Mouse (Mus musculus) ES-Bruce4 (cell line): ENCODE results near the gene Mad1l1. TPM values are rescaled to one million over a fixed set of nuclear protein-coding genes. Genes with fewer than 3 reads are reported as not detected.
A peak's percentile ranks its signal among the peaks of the same experiment; 100 is the strongest.

ENCODE experiments used
- H3K27ac ChIP-seq: 2 replicates; pipeline ENCODE4 v1.5.1; 2012; ENCODE audit warnings: low read length, inconsistent platforms; ENCODE audit not compliant: insufficient read depth
- H3K27me3 ChIP-seq: 2 replicates; pipeline ENCODE4 v1.6.1; 2012; ENCODE audit warnings: mild to moderate bottlenecking, low read length, inconsistent platforms; ENCODE audit not compliant: control insufficient read depth, poor library complexity, insufficient read depth, severe bottlenecking
- H3K36me3 ChIP-seq: 2 replicates; pipeline ENCODE4 v1.6.1; 2012; ENCODE audit warnings: inconsistent platforms, mild to moderate bottlenecking, low read length, moderate library complexity; ENCODE audit not compliant: control insufficient read depth, poor library complexity, insufficient read depth, severe bottlenecking
- H3K4me1 ChIP-seq: one replicate; pipeline ENCODE4 v1.8.1; 2011; ENCODE audit warnings: low read length; ENCODE audit not compliant: control insufficient read depth, insufficient read depth
- H3K4me3 ChIP-seq: 2 replicates; pipeline ENCODE4 v1.5.1; 2011; ENCODE audit warnings: low read depth, mild to moderate bottlenecking, low read length
- H3K9ac ChIP-seq: 2 replicates; pipeline ENCODE4 v1.6.1; 2012; ENCODE audit warnings: low read depth, mild to moderate bottlenecking, inconsistent platforms; ENCODE audit not compliant: poor library complexity, severe bottlenecking
- H3K9me3 ChIP-seq: replicated peaks from 2 replicates; pipeline ENCODE4 v1.6.1; 2012; ENCODE audit warnings: mild to moderate bottlenecking, low read length, inconsistent platforms; ENCODE audit not compliant: control insufficient read depth, poor library complexity, insufficient read depth, severe bottlenecking
- CTCF ChIP-seq: IDR thresholded peaks from one replicate; pipeline ENCODE4 v1.8.1; 2011; ENCODE audit warnings: low read depth, low read length
- EP300 ChIP-seq: IDR thresholded peaks from 2 replicates; pipeline ENCODE4 v1.6.1; 2011; ENCODE audit warnings: low read depth, low read length; ENCODE audit not compliant: insufficient read depth
- POLR2A ChIP-seq: IDR thresholded peaks from one replicate; pipeline ENCODE4 v1.8.1; 2011; ENCODE audit warnings: low read length; ENCODE audit not compliant: insufficient read depth
- polyA plus RNA-seq: library from polyadenylated mRNA; stranded (reverse); fragments of >200 nt; gene quantifications from 2 replicates; pipeline ENCODE4 v1.2.4, GENCODE M21; 2011; ENCODE audit warnings: low read depth; ENCODE audit not compliant: missing spikeins, insufficient read depth, insufficient read length

The Mad1l1 gene
- polyA plus RNA-seq, 1 experiment = 25.4 TPM

DNA sequence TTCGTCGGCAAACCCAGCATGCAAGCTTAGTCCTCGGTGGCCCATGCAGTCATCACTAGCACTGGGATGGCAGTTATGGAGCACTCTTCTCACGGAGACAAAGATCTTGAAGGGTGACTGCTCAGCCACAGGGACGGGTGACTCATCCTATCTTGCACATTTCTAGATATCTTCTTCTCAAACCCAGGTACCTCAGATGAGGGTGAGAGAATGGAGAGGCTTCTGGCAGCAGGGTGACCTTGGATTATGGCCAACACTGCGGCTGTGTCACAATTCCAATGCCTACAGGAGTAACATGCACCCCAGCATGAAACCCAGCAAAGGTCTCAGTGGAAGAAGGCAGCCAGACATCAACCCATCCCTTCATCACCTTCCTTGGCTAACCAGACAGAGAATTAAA, 154.3 kb downstream of the Mad1l1 start:
- H3K9ac ChIP-seq = no peak overlapping the region
- no peaks in the 10 kb centered on the region for H3K9me3 ChIP-seq
- H3K4me3 ChIP-seq = no peak overlapping the region
- H3K27me3 ChIP-seq = no peaks in the 10 kb centered on the region
- H3K4me1 ChIP-seq = no peaks in the 10 kb centered on the region
- TF ChIP-seq POLR2A (no peak), CTCF (no peak), EP300 (no peak)
- no peak overlapping the region for H3K27ac ChIP-seq
- H3K36me3 ChIP-seq = no peaks in the 10 kb centered on the region

- Histone ChIP-seq H3K9ac (no peak overlapping the region), H3K4me1 (peaks cover under 1% of the 10 kb centered on the region), H3K4me3 (no peak overlapping the region), H3K9me3 (no peaks in the 10 kb centered on the region), H3K27me3 (no peaks in the 10 kb centered on the region), H3K27ac (no peak overlapping the region), H3K36me3 (no peaks in the 10 kb centered on the region)
- TF ChIP-seq EP300 = no peak
Observed at GRCm38 (mm10) chr5:140163947-140164346, 157.4 kb downstream of the Mad1l1 start.

DNA sequence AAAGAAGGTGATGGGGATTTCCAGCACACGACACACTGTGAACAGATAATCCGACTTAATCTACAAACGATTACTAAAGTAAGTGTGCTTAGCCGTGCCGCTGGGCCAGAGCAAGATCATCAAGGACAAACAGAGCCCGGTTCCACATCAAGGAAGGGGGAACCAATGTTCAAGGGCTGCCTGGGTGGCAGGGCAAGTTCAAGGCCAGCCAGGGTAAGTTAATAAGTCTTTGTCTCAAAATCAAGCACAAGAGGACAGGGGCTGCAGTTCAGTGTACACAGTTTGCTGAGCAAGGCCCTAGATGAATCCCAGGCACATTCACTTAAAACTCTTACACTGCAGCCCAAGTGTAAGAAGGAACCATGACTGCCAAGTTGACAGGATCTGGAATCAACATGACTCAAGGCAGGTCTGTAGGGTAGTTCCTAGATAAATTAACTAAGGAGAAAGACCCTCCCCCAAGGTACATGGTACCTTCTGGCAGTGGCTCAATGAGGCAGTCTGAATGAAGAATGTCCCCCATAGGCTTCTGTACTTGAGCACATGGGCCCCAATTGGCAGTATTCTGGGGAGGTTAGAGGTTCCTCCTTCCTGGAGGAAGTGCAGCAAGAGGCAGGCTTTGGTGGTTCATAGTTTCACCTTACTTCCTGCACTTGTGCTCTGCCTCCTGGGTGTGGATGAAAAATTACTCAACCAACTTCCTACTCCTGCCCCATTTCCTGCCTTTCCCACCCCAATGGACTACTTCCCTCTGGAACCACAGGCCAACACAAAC, 159.1 kb downstream of the Mad1l1 start:
- TF ChIP-seq CTCF (no peak), POLR2A (no peak), EP300 (no peak)
- Histone ChIP-seq H3K36me3 (no peaks in the 10 kb centered on the region), H3K4me3 (no peak overlapping the region), H3K27me3 (no peaks in the 10 kb centered on the region), H3K9ac (no peak overlapping the region), H3K9me3 (no peaks in the 10 kb centered on the region), H3K27ac (no peak overlapping the region), H3K4me1 (peaks cover 5% of the 10 kb centered on the region)

- H3K27ac ChIP-seq = peak overlapping the region; percentile 39
- TF ChIP-seq EP300 = no peak
- no peak for TF ChIP-seq CTCF
- no peak for TF ChIP-seq POLR2A
- H3K36me3 ChIP-seq = no peaks in the 10 kb centered on the region
- H3K4me3 ChIP-seq = no peak overlapping the region
- H3K9ac ChIP-seq = no peak overlapping the region
- no peaks in the 10 kb centered on the region for H3K27me3 ChIP-seq
- H3K9me3 ChIP-seq = no peaks in the 10 kb centered on the region
- H3K4me1 ChIP-seq = peaks cover 5% of the 10 kb centered on the region
Observed at GRCm38 (mm10) chr5:140159007-140159406, 162.3 kb downstream of the Mad1l1 start.

DNA sequence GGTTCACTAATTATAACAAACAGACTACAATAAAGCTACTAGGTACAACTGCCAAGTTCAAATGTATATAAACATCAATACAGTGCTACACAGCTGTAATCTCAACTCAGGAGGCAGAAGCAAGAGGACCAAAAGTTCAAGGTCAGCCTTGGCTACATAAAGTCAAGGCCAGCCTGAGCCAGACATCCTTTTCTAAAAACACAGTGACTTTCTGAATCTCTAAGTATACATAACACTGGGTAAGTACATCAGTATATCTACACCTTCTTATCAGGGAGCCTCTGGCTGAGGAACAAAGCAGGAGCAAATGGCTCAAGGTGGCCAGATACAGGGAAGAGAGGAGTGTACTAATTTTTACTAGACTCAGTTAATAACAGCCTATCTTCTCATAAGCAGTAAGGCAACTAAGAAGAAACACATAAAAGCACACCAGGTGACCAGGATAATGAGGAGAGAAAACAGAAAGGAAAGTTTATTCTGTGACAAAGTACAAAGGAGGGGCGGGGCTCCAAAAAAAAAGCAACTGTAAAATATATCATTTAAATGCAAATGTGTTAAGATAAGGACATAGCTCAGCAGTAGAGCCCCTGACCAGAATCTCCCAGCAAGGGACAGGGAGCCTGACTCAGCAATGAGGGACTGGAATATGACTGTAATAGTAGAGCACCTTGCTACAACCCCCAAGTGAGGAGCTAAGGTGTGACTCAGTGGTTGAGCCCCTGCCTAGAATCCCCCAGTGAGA, 163.3 kb downstream of the Mad1l1 start:
- H3K4me3 ChIP-seq = no peak overlapping the region
- H3K9ac ChIP-seq = no peak overlapping the region
- H3K27me3 ChIP-seq = no peaks in the 10 kb centered on the region
- H3K36me3 ChIP-seq = no peaks in the 10 kb centered on the region
- peak overlapping the region; percentile 67 for H3K27ac ChIP-seq
- peaks cover 5% of the 10 kb centered on the region for H3K4me1 ChIP-seq
- H3K9me3 ChIP-seq = no peaks in the 10 kb centered on the region
- no peak for TF ChIP-seq POLR2A
- no peak for TF ChIP-seq CTCF
- TF ChIP-seq EP300 = 0 out of 2 replicates have a peak, but pooled peaks have one; percentile 51

DNA sequence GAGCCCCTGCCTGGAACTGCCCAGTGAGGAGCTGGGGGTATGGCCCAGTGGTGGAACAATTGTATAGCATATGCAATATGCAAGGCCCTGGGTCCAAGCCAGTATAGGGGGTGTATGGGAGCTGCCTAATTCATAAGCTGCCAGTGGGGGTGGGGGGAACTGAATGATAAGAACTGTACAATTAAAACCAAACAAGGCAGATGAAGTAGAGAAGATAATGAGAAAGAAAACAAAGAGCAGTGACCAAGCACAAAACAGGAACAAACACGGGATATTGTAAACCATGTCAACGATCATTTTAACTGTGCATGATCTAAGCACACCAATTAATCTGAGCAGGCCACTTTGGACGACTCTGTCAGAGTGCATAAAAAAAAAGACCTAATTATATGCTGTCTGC, 167.2 kb downstream of the Mad1l1 start:
- Histone ChIP-seq H3K27me3 (no peaks in the 10 kb centered on the region), H3K27ac (no peak overlapping the region), H3K4me1 (peaks cover 5% of the 10 kb centered on the region), H3K4me3 (no peak overlapping the region), H3K9ac (no peak overlapping the region), H3K9me3 (no peaks in the 10 kb centered on the region), H3K36me3 (no peaks in the 10 kb centered on the region)
- no peak for TF ChIP-seq CTCF
- no peak for TF ChIP-seq EP300
- TF ChIP-seq POLR2A = no peak
